Mouse (Mus musculus) liver, adult 2 months (tissue): ENCODE measurements at regions not wholly inside any gene's neighbourhood (a gene's known extent, or its start where the extent isn't known, plus 50 kb on each side); places are given as distances from the start of the nearest gene placed in this dataset.

Experiments used
- CTCF ChIP-seq: fragments of 200-500 bp; IDR thresholded peaks from 2 replicates; pipeline ENCODE4 v1.5.1; 2011; ENCODE audit warnings: low read depth, low read length, control low read depth
- POLR2A ChIP-seq: fragments of 200-500 bp; IDR thresholded peaks from 2 replicates; pipeline ENCODE4 v1.6.1; 2011; ENCODE audit warnings: low read length, control low read depth; ENCODE audit not compliant: insufficient read depth; ENCODE audit errors: extremely low read depth

DNA sequence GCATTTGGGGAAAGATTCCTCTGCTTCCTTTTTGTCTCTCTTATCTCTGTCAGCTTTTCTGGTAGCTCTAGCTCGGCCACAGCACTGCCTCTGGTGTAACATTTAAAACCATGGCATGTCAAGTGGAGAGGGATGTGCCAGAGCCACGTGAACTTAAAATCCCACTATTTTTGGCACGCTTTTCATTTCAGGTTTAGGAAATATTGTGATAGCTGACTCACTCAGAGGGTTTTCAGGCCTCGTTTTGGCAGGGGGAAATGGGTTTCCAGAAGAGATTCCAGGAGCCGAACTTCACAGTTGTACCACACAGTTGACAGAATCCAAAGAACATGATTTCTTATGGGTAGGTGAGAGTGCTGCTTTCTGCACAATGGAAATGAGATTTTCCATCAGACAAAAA lies 300.8 kb upstream of the Gcfc2 start:
- TF ChIP-seq CTCF (no peak), POLR2A (no peak)
